Mouse (Mus musculus) erythroblast, embryonic 14.5 days (primary cell): Measurements from ENCODE around the gene D1Ertd622e. TPM values are rescaled to one million over a fixed set of nuclear protein-coding genes. Genes with fewer than 3 reads are reported as not detected.
"Not testable (repeated sequence)": the region's sequence is repeated elsewhere in the genome, so short reads cannot be mapped to it uniquely, and the experiment has no call there.

Experiments
- H3K27me3 ChIP-seq: 2 replicates; pipeline ENCODE4 v1.6.1; 2012; ENCODE audit warnings: inconsistent platforms; ENCODE audit not compliant: control insufficient read depth
- H3K36me3 ChIP-seq: 2 replicates; pipeline ENCODE4 v1.6.1; 2012; ENCODE audit warnings: mild to moderate bottlenecking, inconsistent platforms; ENCODE audit not compliant: control insufficient read depth
- H3K4me1 ChIP-seq: 2 replicates; pipeline ENCODE4 v1.6.1; 2012; ENCODE audit warnings: inconsistent platforms; ENCODE audit not compliant: control insufficient read depth
- H3K4me3 ChIP-seq: replicated peaks from 2 replicates; pipeline ENCODE3; 2012; ENCODE audit warnings: moderate library complexity, mild to moderate bottlenecking, inconsistent platforms
- H3K9me3 ChIP-seq: 2 replicates; pipeline ENCODE4 v1.6.1; 2012; ENCODE audit warnings: low read length, inconsistent platforms, mixed read lengths; ENCODE audit not compliant: control insufficient read depth
- GATA1 ChIP-seq: IDR thresholded peaks from 2 replicates; pipeline ENCODE4 v1.6.1; 2012; ENCODE audit warnings: low read length, inconsistent platforms, mixed read lengths
- TAL1 ChIP-seq: IDR thresholded peaks from 3 replicates; pipeline ENCODE4 v1.6.1; 2012; ENCODE audit warnings: low read length, inconsistent platforms, mixed read lengths
- polyA plus RNA-seq: library from polyadenylated mRNA; stranded (reverse); fragments of >175 nt; gene quantifications from 2 replicates; pipeline ENCODE4 v1.2.3, GENCODE M21; 2012

The D1Ertd622e gene
- polyA plus RNA-seq, 1 experiment: 3.7 TPM

DNA sequence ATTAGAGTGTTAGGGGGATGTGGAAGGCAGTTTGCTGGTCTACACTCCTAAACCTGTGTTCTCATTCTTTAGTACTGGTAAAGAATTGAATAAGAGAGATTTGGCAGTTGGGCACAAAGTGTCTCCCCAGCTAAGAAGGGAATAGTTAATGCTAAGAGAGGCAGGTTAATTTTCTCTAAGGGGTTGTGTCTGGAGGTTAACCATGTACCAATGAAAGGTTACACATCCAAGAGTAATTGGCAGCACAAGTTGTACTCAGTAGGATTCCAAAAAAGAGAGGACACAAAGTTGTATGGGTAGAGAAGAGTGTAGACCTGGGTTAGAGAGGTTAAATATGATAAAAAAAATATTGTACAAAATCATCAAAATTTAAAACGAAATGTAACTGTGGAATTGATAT, 58.5 kb downstream of the D1Ertd622e start:
- Histone ChIP-seq H3K4me1 (no peaks in the 10 kb centered on the region), H3K36me3 (no peaks in the 10 kb centered on the region), H3K27me3 (no peaks in the 10 kb centered on the region), H3K9me3 (no peaks in the 10 kb centered on the region), H3K4me3 (no peak overlapping the region)
- TF ChIP-seq TAL1: no peak
- no peak for TF ChIP-seq GATA1

DNA sequence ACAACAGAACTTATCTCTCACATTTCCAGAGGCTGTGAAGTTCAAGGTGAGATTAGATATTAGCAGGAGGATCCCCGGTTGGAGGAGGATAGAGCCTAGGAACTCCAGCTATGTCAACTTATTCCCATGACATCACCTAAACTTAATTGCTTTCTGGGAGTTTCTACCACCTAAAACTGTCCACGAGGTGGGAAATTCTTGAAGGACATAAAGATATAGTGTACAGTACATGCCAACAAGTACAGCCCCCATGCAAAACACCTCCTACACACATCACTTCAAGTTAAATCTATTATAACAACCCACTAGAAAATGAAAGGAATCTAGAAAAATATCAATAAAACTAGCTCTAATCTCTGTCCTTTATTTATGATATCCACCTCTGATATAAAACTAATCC, 61.5 kb downstream of the D1Ertd622e start:
- Histone ChIP-seq H3K4me3 (no peak overlapping the region), H3K36me3 (no peaks in the 10 kb centered on the region), H3K27me3 (no peaks in the 10 kb centered on the region), H3K9me3 (no peaks in the 10 kb centered on the region), H3K4me1 (no peaks in the 10 kb centered on the region)
- TF ChIP-seq GATA1: no peak
- no peak for TF ChIP-seq TAL1

DNA sequence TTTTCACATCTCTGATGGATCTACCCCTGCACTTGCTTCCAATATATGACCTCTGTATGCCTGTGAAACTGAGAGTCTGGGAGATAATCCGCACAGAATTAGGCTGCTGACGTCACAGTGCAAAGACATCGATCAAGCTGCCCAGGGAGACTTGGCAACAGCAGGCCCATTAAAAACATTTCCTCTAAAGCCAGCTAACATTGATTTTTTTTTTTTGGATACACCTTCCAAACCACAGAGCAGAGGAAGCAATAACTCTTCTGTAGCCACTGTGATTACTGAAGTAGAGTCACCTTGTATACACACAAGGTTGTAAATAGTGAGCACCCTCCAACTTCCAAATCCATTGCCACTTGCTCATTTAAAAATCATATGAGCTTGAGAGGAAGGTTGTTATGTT, 62.8 kb downstream of the D1Ertd622e start:
- TF ChIP-seq TAL1 (no peak), GATA1 (no peak)
- no peaks in the 10 kb centered on the region for H3K9me3 ChIP-seq
- no peaks in the 10 kb centered on the region for H3K27me3 ChIP-seq
- no peaks in the 10 kb centered on the region for H3K4me1 ChIP-seq
- H3K4me3 ChIP-seq: no peak overlapping the region
- no peaks in the 10 kb centered on the region for H3K36me3 ChIP-seq

DNA sequence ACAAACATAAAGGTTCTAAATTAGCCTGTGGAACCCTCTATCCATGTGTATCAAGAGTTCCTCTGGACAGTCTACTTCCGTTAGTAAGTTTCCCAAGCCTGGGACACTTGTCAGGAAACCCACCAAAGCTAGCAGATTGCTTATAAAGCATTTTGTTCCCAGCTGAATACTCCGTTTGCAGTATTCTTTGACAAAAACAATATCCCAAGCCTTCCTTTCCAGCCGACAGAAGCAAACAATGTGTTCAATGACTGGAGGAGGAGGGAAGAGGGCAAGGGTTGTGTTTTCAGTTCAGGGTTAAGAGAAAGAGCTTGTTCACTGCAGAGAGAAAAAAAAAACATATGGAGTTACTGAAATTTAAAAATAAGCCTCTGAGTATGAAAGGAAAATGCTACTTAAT, 73.3 kb downstream of the D1Ertd622e start:
- peaks cover 4% of the 10 kb centered on the region for H3K4me1 ChIP-seq
- no peak overlapping the region for H3K4me3 ChIP-seq
- H3K36me3 ChIP-seq: no peaks in the 10 kb centered on the region
- no peaks in the 10 kb centered on the region for H3K27me3 ChIP-seq
- TF ChIP-seq TAL1 (no peak), GATA1 (no peak)
- no peaks in the 10 kb centered on the region for H3K9me3 ChIP-seq

DNA sequence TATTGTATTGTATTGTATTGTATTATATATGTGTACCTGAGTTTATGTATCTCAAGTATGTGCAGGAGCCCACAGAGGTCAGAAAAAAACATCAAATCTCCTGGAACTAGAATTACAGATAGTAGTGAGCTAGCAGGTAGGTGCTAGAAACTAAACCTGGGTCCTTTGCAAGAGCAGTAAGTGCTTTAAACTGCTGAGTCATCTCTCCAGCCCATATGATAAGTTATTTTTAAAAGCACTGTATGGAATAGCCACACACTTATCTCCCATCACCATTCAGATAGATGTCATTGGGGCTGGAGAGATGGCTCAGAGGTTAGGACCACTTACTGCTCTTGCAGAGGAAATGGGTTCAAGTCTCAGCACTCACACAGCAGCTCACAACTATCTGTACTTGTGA, 76.8 kb downstream of the D1Ertd622e start:
- Histone ChIP-seq H3K9me3 (no peaks in the 10 kb centered on the region), H3K4me3 (no peak overlapping the region), H3K27me3 (no peaks in the 10 kb centered on the region), H3K36me3 (no peaks in the 10 kb centered on the region), H3K4me1 (peaks cover 4% of the 10 kb centered on the region)
- TF ChIP-seq GATA1: no peak
- TF ChIP-seq TAL1: no peak

DNA sequence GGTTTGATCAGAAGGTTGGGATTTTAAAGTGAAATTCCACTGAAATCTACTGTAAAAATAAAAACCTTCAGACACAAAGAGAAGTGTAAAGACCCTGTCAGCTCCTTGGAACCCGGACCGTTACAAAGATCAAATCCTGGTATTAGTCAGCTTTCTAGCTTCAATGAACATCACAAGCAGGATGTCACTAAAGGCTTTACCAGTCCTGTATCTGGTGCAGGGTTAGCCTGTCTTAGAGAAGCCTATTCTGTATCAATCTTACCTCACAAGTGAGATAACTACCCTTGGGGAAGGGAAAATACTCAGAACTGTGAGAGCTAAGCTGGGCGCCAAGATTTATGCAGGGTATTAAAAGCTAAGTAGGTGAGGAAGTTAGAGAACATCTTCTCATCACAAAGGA, 77.7 kb downstream of the D1Ertd622e start:
- Histone ChIP-seq H3K4me3 (no peak overlapping the region), H3K9me3 (no peaks in the 10 kb centered on the region), H3K4me1 (peaks cover 4% of the 10 kb centered on the region), H3K27me3 (no peaks in the 10 kb centered on the region), H3K36me3 (no peaks in the 10 kb centered on the region)
- TF ChIP-seq GATA1 (no peak), TAL1 (no peak)

DNA sequence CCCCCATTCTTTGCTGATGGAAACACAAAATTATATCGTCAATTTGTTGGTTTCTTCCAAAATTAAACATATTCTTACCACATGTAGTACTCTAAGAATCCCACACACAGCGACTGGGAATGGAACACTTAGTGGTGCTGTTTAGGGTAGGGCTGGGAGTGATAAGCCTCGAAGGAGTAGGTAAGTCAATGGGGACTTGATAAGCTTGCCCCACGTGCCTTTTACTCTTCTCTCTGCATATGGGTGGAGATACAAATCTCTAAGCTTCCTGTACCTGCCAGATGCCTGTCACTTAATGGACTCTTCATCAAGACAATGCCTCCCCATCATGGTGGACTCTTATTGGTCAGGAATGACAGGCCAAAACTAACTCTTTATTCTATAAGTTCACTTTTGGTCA, 78.8 kb downstream of the D1Ertd622e start:
- peaks cover 4% of the 10 kb centered on the region for H3K4me1 ChIP-seq
- TF ChIP-seq GATA1 (no peak), TAL1 (no peak)
- H3K27me3 ChIP-seq: no peaks in the 10 kb centered on the region
- H3K4me3 ChIP-seq: no peak overlapping the region
- no peaks in the 10 kb centered on the region for H3K9me3 ChIP-seq
- H3K36me3 ChIP-seq: no peaks in the 10 kb centered on the region

DNA sequence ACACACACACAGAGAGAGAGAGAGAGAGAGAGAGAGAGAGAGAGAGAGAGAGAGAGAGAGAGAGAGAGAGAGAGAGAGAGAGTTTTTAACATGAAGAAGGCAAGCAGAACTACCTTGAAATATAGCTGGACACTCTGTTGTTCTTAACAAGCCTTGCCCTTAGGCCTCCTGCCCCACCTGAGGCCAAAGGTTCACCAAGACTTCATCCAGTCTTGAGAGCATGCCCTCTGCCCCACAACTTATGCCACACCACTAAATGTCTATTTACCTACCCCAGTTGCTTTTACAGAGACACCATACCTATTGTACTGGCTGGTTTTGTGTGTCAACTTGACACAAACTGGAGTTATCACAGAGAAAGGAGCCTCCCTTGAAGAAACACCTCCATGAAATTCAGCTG, 81.2 kb downstream of the D1Ertd622e start:
- H3K27me3 ChIP-seq, H3K4me1 ChIP-seq, H3K36me3 ChIP-seq, H3K4me3 ChIP-seq, H3K9me3 ChIP-seq: not testable (repeated sequence)

DNA sequence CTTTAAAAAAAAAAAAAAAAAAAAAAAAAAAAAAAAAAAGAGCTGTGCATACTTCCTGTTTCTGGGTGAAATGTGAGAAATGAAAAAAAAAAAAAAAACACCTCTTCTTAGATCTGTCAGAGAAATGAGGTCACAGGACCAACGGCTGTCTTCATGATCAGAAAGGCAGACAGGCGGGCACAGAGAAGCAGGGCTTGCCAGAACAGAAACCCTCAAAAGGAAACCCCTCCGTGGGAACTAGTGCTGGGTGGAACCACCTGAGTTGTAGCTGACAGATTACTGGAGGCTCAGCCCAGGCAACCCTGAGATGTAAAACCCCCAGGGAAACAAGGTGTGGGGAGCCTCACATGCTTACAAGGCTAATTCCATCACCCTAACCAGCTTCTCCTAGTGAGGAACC, 81.6 kb downstream of the D1Ertd622e start:
- Histone ChIP-seq H3K4me1 (peaks cover 3% of the 10 kb centered on the region), H3K4me3 (no peak overlapping the region), H3K9me3 (no peaks in the 10 kb centered on the region), H3K27me3 (no peaks in the 10 kb centered on the region), H3K36me3 (no peaks in the 10 kb centered on the region)
- no peak for TF ChIP-seq GATA1

DNA sequence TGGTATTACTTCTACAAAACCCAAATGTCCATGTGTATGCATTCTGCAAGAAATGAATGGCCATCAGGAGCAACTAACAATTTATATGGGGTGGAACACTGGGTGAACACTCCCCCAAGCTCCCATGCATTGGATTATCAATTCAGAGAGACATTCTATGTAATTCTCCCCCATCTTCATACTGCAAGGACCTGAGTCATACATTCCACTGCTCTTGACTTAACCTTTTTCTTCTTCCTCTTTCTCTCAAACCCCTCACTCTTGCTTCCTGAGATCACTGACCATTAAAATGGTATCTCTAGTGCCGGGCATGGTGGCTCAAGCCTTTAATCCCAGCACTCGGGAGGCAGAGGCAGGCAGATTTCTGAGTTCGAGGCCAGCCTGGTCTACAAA, 83.9 kb downstream of the D1Ertd622e start:
- Histone ChIP-seq H3K4me3 (no peak overlapping the region), H3K4me1 (no peaks in the 10 kb centered on the region), H3K36me3 (no peaks in the 10 kb centered on the region), H3K9me3 (no peaks in the 10 kb centered on the region), H3K27me3 (no peaks in the 10 kb centered on the region)
- TF ChIP-seq TAL1 (no peak), GATA1 (no peak)
